Mouse (Mus musculus): ENCODE data around the gene Tgif1. TPM values are rescaled to one million over a fixed set of nuclear protein-coding genes. Genes with fewer than 3 reads are reported as not detected.

Gene Tgif1
- total and polyA plus RNA-seq, 3 experiments = 44.5 to 74.4 (median 70.6) TPM

DNA sequence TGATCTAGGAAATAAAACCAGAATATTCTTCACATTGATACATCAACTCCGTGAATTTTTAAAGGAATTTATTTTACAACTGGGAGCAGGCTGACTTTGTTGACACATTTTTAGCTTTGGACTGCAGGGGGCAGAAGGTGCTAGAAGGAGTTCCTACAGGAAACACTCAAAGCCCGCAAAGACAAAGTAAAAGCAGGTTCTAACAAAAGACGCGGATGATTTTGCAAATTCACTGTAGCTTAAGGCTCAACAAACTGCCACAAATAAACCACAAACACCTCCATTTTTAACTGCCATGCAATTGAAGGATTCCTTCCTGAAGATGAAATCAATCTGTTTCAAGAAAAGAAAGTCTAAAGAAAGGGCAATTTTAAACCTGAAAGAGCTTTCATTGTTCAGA, 6.3 kb downstream of the Tgif1 start:
- peak overlapping the region; percentile 35 to 94 (median 93) for H3K4me3 ChIP-seq (replicated peaks in 1 of 3; ENCODE audit: low read depth in 2 of 3, low read length in 2 of 3, poor library complexity in 1 of 3)
- in situ Hi-C loops (cut with MboI; ENCODE audit: low pct_ligation_motif_present, low pct_unique_long_range_greater_than_20kb, low sequenced_read_pairs) = no loop called here
- peak overlapping the region; percentile 98; the same call in 1 of the 2 replicates for H3K9ac ChIP-seq (ENCODE audit: insufficient read depth, low read depth)

GRCm38 (mm10) chr17:70846111-70846644, 7.2 kb downstream of the Tgif1 start:
- Histone ChIP-seq H3K79me2 (replicated peaks; ENCODE audit: control insufficient read depth, extremely low read depth, insufficient read depth, poor library complexity, severe bottlenecking) (peaks cover 91% of the 10 kb centered on the region), H3K4me3 (replicated peaks in 1 of 3; ENCODE audit: low read depth in 2 of 3, low read length in 2 of 3, poor library complexity in 1 of 3) (peak overlapping the region in 1 of 3 experiments; percentile 94), H3K9ac (ENCODE audit: insufficient read depth, low read depth) (peak overlapping the region; percentile 43; the same call in 1 of the 2 replicates), H3K36me3 (replicated peaks in 1 of 2; ENCODE audit: control insufficient read depth in 1 of 2, insufficient read depth in 1 of 2, low read length in 1 of 2) (peaks cover 42 to 61% of the 10 kb centered on the region in 2 experiments), H3K27me3 (replicated peaks) (no peaks in the 10 kb centered on the region), H3K27ac (ENCODE audit: insufficient read depth, low read depth) (no peak overlapping the region), H3K4me1 (ENCODE audit: control insufficient read depth in 1 of 2, insufficient read depth in 2 of 2) (peaks cover 0 to 34% of the 10 kb centered on the region in 2 experiments; a peak in 2 of 4 replicates), H3K4me2 (ENCODE audit: insufficient read depth, low read depth, poor library complexity, severe bottlenecking) (peak overlapping the region; percentile 24; the same call in 1 of the 2 replicates), H3K9me3 (replicated peaks; ENCODE audit: low read length) (no peaks in the 10 kb centered on the region)
- in situ Hi-C loops (cut with MboI; ENCODE audit: low pct_ligation_motif_present, low pct_unique_long_range_greater_than_20kb, low sequenced_read_pairs) (no loop called here), dilution Hi-C loops (cut with MboI; ENCODE audit: extremely low pct_ligation_motif_present, extremely low pct_unique_long_range_greater_than_20kb, low sequenced_read_pairs) (no loop called here)
- DNase-seq (ENCODE audit: extremely low read depth) = no peak
- TF ChIP-seq EP300 (IDR thresholded peaks at IDR 0.05; ENCODE audit: low read length) (no peak), POLR2A (IDR thresholded peaks at IDR 0.05; ENCODE audit: low read depth, low read length) (0 out of 2 replicates have a peak, but pooled peaks have one; percentile 21)

More for the DNA sequence above, 6.3 kb downstream of the Tgif1 start:
- TF ChIP-seq EP300 (IDR thresholded peaks at IDR 0.05; ENCODE audit: low read length) (peak; percentile 22; the same call in 1 of the 2 replicates), BHLHE40 (IDR thresholded peaks at IDR 0.05; ENCODE audit: low read depth, low read length) (0 out of 2 replicates have a peak, but pooled peaks have one; percentile 11), RCOR1 (conservative IDR thresholded peaks at IDR 0.05; ENCODE audit: low read depth, low read length) (no peak), MXI1 (IDR thresholded peaks at IDR 0.05; ENCODE audit: low read depth, low read length) (no peak; the same call in 1 of the 2 replicates), ZC3H11A (IDR thresholded peaks at IDR 0.05; ENCODE audit: low read depth, low read length) (no peak), POLR2AphosphoS2 (IDR thresholded peaks at IDR 0.05; ENCODE audit: low read depth, low read length) (peak; percentile 61; the same call in 1 of the 2 replicates), GABPA (IDR thresholded peaks at IDR 0.05; ENCODE audit: insufficient replicate concordance, low read depth, low read length) (no peak), MAX (IDR thresholded peaks at IDR 0.05; ENCODE audit: low read length) (no peak), CHD2 (IDR thresholded peaks at IDR 0.05; ENCODE audit: low read length) (no peak), POLR2A (IDR thresholded peaks at IDR 0.05; ENCODE audit: low read depth, low read length) (no peak), ELF1 (IDR thresholded peaks at IDR 0.05; ENCODE audit: low read depth, low read length) (no peak), MAFK (IDR thresholded peaks at IDR 0.05; ENCODE audit: insufficient replicate concordance, low read length) (no peak), JUND (conservative IDR thresholded peaks at IDR 0.05; ENCODE audit: low read depth, low read length) (no peak; the same call in 1 of the 2 replicates), PAX5 (IDR thresholded peaks at IDR 0.05; ENCODE audit: low read length) (no peak), MAZ (IDR thresholded peaks at IDR 0.05; ENCODE audit: low read depth, low read length) (no peak), E2F4 (IDR thresholded peaks at IDR 0.05; ENCODE audit: insufficient replicate concordance, low read depth, low read length) (0 out of 2 replicates have a peak, but pooled peaks have one; percentile 45), ZKSCAN1 (IDR thresholded peaks at IDR 0.05; ENCODE audit: borderline replicate concordance, low read depth, low read length) (no peak), IRF4 (IDR thresholded peaks at IDR 0.05; ENCODE audit: low read depth, low read length) (peak; percentile 56; the same call in 1 of the 2 replicates), JUN (IDR thresholded peaks at IDR 0.05; ENCODE audit: insufficient read depth, low read depth, low read length) (no peak), SIN3A (IDR thresholded peaks at IDR 0.05; ENCODE audit: low read length) (peak; percentile 81), USF2 (conservative IDR thresholded peaks at IDR 0.05; ENCODE audit: low read depth, low read length) (no peak), ZMIZ1 (IDR thresholded peaks at IDR 0.05; ENCODE audit: low read depth, low read length) (no peak), NELFE (IDR thresholded peaks at IDR 0.05; ENCODE audit: low read depth, low read length) (no peak), USF1 (IDR thresholded peaks at IDR 0.05; ENCODE audit: low read depth, low read length) (no peak), HCFC1 (IDR thresholded peaks at IDR 0.05; ENCODE audit: low read depth, low read length) (no peak), ZNF384 (IDR thresholded peaks at IDR 0.05; ENCODE audit: low read depth, low read length) (peak; percentile 63), UBTF (IDR thresholded peaks at IDR 0.05; ENCODE audit: low read depth, low read length) (no peak), CTCF (conservative IDR thresholded peaks at IDR 0.05 in 1 of 2, IDR thresholded peaks at IDR 0.05 in 1 of 2; ENCODE audit: low read depth in 2 of 2, low read length in 2 of 2) (peak; percentile 12 to 80; a peak in 3 of 4 replicates), MEF2A (IDR thresholded peaks at IDR 0.05; ENCODE audit: borderline replicate concordance, low read depth, low read length) (peak; percentile 26; the same call in 1 of the 2 replicates), CHD1 (IDR thresholded peaks at IDR 0.05; ENCODE audit: low read depth, low read length) (no peak), TBP (conservative IDR thresholded peaks at IDR 0.05; ENCODE audit: low read depth, low read length) (0 out of 2 replicates have a peak, but pooled peaks have one; percentile 16), ETS1 (conservative IDR thresholded peaks at IDR 0.05; ENCODE audit: low read depth, low read length) (no peak), KAT2A (IDR thresholded peaks at IDR 0.05; ENCODE audit: insufficient replicate concordance, low read length) (no peak), SMC3 (IDR thresholded peaks at IDR 0.05; ENCODE audit: low read depth, low read length) (peak; percentile 79), RAD21 (IDR thresholded peaks at IDR 0.05; ENCODE audit: low read depth, low read length) (peak; percentile 72), NRF1 (IDR thresholded peaks at IDR 0.05; ENCODE audit: low read depth, low read length) (no peak), TCF12 (IDR thresholded peaks at IDR 0.05; ENCODE audit: low read depth, low read length) (no peak), MYC (IDR thresholded peaks at IDR 0.05; ENCODE audit: low read depth, low read length) (0 out of 2 replicates have a peak, but pooled peaks have one; percentile 25)
- dilution Hi-C loops (cut with MboI; ENCODE audit: extremely low pct_ligation_motif_present, extremely low pct_unique_long_range_greater_than_20kb, low sequenced_read_pairs) = no loop called here
- no peak overlapping the region for H3K27ac ChIP-seq (ENCODE audit: insufficient read depth, low read depth)
- peaks cover 0 to 34% of the 10 kb centered on the region in 2 experiments; a peak in 2 of 4 replicates for H3K4me1 ChIP-seq (ENCODE audit: control insufficient read depth in 1 of 2, insufficient read depth in 2 of 2)
- no peaks in the 10 kb centered on the region for H3K9me3 ChIP-seq (replicated peaks; ENCODE audit: low read length)
- peaks cover 83% of the 10 kb centered on the region for H3K79me2 ChIP-seq (replicated peaks; ENCODE audit: control insufficient read depth, extremely low read depth, insufficient read depth, poor library complexity, severe bottlenecking)
- H3K4me2 ChIP-seq (ENCODE audit: insufficient read depth, low read depth, poor library complexity, severe bottlenecking) = peak overlapping the region; percentile 24; the same call in 1 of the 2 replicates
- H3K27me3 ChIP-seq (replicated peaks) = no peaks in the 10 kb centered on the region
- H3K36me3 ChIP-seq (replicated peaks in 1 of 2; ENCODE audit: control insufficient read depth in 1 of 2, insufficient read depth in 1 of 2, low read length in 1 of 2) = peaks cover 35 to 53% of the 10 kb centered on the region in 2 experiments
- peak; percentile 80 for DNase-seq (ENCODE audit: extremely low read depth)

All from CH12.LX (cell line).